Mouse (Mus musculus): ENCODE data around the gene Scn4b.

DNA sequence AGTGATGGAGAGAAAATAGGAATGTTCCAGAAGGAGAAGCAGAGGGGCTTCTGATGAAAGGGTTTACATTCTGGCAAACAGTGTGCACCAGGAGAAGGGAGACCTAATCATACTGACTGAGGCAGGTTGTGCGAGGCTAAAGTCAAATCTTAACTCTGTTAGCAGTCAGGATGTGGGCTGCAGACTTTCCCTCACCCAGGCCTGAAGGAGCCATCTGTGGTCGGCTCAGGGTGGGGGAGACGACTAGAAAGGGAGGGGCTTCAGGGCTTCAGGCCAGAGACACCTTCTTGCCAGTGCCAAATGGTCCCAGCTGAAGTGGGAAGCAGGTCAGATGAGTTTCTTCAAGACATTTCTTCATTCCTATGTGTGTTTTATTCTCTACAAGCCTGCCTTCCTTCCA lies 39.8 kb upstream of the Scn4b start:
- TF ChIP-seq POLR2A (IDR thresholded peaks at IDR 0.05; ENCODE audit: low read depth, low read length) (no peak), CTCF (IDR thresholded peaks at IDR 0.05; ENCODE audit: extremely low read depth, insufficient read depth, insufficient read length, insufficient replicate concordance) (no peak)

Data from spleen, adult 2 months (tissue).